Mouse (Mus musculus) midbrain, embryonic 11.5 days (tissue): ENCODE data around the gene Zfp128. TPM values are rescaled to one million over a fixed set of nuclear protein-coding genes. Genes with fewer than 3 reads are reported as not detected.
"Not testable (repeated sequence)": the region's sequence is repeated elsewhere in the genome, so short reads cannot be mapped to it uniquely, and the experiment has no call there.

Experiments used
- ATAC-seq: fragments of 200-750 bp; cut with Nextera tagmentation; 2 replicates; pipeline ENCODE4 v1.8.0; 2017; ENCODE audit warnings: moderate TSS enrichment, moderate library complexity; ENCODE audit not compliant: low FRiP score
- DNase-seq: peaks from one replicate; pipeline ENCODE4 v3.0.0; 2015; ENCODE audit warnings: low spot score; ENCODE audit errors: missing footprints
- H3K27ac ChIP-seq: fragments of 300-500 bp; sonication (generic); 2 replicates; pipeline ENCODE4 v1.5.1; 2014; ENCODE audit warnings: low read depth, low read length
- H3K27me3 ChIP-seq: fragments of 300-500 bp; sonication (generic); 2 replicates; pipeline ENCODE4 v1.6.1; 2014; ENCODE audit warnings: mild to moderate bottlenecking, low read length, moderate library complexity, mixed read lengths; ENCODE audit not compliant: control insufficient read depth, insufficient read depth
- H3K36me3 ChIP-seq: fragments of 300-500 bp; sonication (generic); 2 replicates; pipeline ENCODE4 v1.6.1; 2014; ENCODE audit warnings: mild to moderate bottlenecking, low read length, moderate library complexity, mixed read lengths; ENCODE audit not compliant: control insufficient read depth, insufficient read depth
- H3K4me1 ChIP-seq: fragments of 300-500 bp; sonication (generic); 2 replicates; pipeline ENCODE4 v1.6.1; 2014; ENCODE audit warnings: low read length; ENCODE audit not compliant: control insufficient read depth, insufficient read depth
- H3K4me2 ChIP-seq: fragments of 300-500 bp; sonication (generic); 2 replicates; pipeline ENCODE4 v1.6.1; 2014; ENCODE audit warnings: mild to moderate bottlenecking, moderate library complexity
- H3K4me3 ChIP-seq: fragments of 300-500 bp; sonication (generic); 2 replicates; pipeline ENCODE4 v1.5.1; 2014; ENCODE audit warnings: low read depth, low read length
- H3K9ac ChIP-seq: fragments of 300-500 bp; sonication (generic); 2 replicates; pipeline ENCODE4 v1.6.1; 2014; ENCODE audit warnings: low read length
- H3K9me3 ChIP-seq: fragments of 300-500 bp; sonication (generic); 2 replicates; pipeline ENCODE4 v1.6.1; 2016; ENCODE audit warnings: low read length; ENCODE audit not compliant: control insufficient read depth
- WGBS: fragments of 180-500 bp; shearing (Covaris S2); extraction: QIAGEN DNeasy Blood & Tissue Kit; methylation state at CpG from one replicate; pipeline ENCODE4 v1.1.7; 2014; 5-methylcytosine and 5-hydroxymethylcytosine counted together
- polyA plus RNA-seq: library from polyadenylated mRNA; unstranded; fragments of >200 nt; fragmentation: Nextera tagmentation; extraction: Ambion mirVana; gene quantifications from 2 replicates; pipeline ENCODE4 v1.2.1, GENCODE M21; 2014

The Zfp128 gene
- polyA plus RNA-seq: 5.3 and 6.3 TPM in 2 replicates

GRCm38 (mm10) chr7:12880911-12881660 is at the start of gene Zfp128:
Zfp128 (plus strand) TSS chr7:12881177.
- Histone ChIP-seq H3K27me3 (no peaks in the 10 kb centered on the region), H3K4me2 (peak within 1 kb of the TSS; percentile 63), H3K4me3 (peak within 1 kb of the TSS; percentile 79), H3K4me1 (peaks cover 7% of the 10 kb centered on the region; the same call in 1 of the 2 replicates), H3K27ac (no peak within 1 kb of the TSS), H3K9ac (peak within 1 kb of the TSS; percentile 83), H3K36me3 (peaks cover 8% of the 10 kb centered on the region; the same call in 1 of the 2 replicates), H3K9me3 (no peaks in the 10 kb centered on the region)
- WGBS: 2% methylated on average over 35 of the region's 35 CpGs
- peak; percentile 99 for ATAC-seq
- DNase-seq: peak; percentile 98

DNA sequence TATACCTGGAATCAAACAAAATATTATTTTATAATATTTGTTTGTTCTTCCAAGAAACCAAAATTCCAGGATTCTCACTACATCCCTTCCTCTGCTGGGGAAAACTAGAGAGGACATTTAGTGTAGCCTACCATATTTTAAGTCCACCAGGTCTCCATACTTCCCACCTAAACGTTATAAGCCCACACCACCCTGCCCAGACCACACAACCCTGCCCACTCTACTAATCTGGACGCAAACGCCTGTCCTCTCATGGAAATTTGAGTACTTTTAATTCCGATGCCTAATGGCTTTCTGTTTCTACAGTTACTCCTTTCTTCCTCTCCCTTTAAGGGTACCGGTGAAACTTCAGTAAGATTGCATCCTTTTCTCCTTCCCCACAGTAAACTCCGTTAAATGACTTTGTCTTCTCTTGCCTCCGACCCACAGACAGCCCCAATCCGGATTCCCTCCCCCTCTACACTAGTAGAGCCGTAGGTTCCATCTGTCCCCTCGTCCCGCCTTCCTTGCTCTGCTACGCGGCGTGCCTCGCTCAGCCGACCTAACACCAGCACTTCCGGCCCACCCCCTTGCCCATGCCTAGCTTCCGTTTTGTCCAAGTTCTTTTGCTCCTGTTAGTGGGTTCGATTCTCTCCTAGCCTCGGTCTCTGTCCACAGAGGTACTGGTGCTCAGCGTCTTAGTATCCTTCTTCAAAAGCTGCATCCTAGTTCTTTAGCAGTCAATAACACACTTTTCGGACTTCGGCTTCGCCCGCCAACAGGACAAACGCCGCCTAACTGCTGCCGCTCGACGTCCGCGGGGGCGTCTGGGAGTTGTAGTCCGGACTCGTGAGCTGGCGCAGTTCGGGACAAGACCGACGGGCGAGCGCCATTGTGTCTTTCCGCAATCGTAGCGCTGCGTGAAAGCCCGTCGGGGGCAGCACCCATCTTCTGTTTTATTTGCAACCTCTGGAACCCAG is 46.5 kb upstream of the Zfp128 start, which contains the start of gene Zfp110:
Gene Zfp110 (plus strand): TSS at position 600 of the 959 bp plus-strand sequence.
- no peak within 1 kb of the TSS for H3K27ac ChIP-seq
- ATAC-seq (peak; percentile 97), DNase-seq (peak; percentile 98)
- H3K36me3 ChIP-seq: peaks cover 27% of the 10 kb centered on the region
- H3K4me2 ChIP-seq: peak within 1 kb of the TSS; percentile 37
- no peaks in the 10 kb centered on the region for H3K4me1 ChIP-seq
- peak within 1 kb of the TSS; percentile 64 for H3K9ac ChIP-seq
- no peaks in the 10 kb centered on the region for H3K27me3 ChIP-seq
- 4% methylated on average over 47 of the region's 47 CpGs for WGBS
- H3K9me3 ChIP-seq: peaks cover 12% of the 10 kb centered on the region
- H3K4me3 ChIP-seq: peak within 1 kb of the TSS; percentile 47

- Histone ChIP-seq H3K27me3 (no peaks in the 10 kb centered on the region), H3K4me2 (peak overlapping the region; percentile 37), H3K9ac (peak overlapping the region; percentile 64), H3K4me3 (peak overlapping the region; percentile 47), H3K9me3 (peaks cover 16% of the 10 kb centered on the region), H3K36me3 (peaks cover 31% of the 10 kb centered on the region), H3K27ac (no peak overlapping the region), H3K4me1 (no peaks in the 10 kb centered on the region)
- 49% methylated on average over 13 of the region's 13 CpGs for WGBS
- DNase-seq (no peak), ATAC-seq (peak; percentile 62)
These were observed 45.7 kb upstream of the Zfp128 start for GRCm38 (mm10) chr7:12835193-12835671.

DNA sequence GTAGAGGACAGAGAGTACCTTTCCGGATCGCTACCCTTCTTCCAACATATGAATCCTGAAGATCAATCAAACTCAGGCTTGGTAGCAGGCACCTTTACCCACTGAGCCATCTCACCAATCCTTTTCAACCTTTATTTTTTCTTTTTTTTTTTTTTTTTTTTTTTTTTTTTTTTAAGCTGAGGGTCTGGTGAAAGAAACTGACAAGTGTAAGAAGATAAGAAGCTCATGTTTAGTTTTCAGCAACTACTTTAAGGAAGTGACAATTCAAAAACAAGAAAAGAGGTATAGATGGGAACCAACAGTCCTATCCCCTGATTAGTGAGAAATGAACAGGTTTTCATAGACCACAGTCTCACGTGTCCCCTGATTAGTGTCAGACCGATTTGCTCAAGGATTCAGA is 45.2 kb upstream of the Zfp128 start:
- Histone ChIP-seq H3K4me1 (no peaks in the 10 kb centered on the region), H3K27me3 (no peaks in the 10 kb centered on the region), H3K9ac (no peak overlapping the region), H3K36me3 (peaks cover 34% of the 10 kb centered on the region), H3K4me3 (no peak overlapping the region), H3K4me2 (peak overlapping the region; percentile 37; the same call in 1 of the 2 replicates), H3K27ac (no peak overlapping the region), H3K9me3 (peaks cover 20% of the 10 kb centered on the region)
- ATAC-seq: no peak
- no peak for DNase-seq
- 99% methylated on average over 4 of the region's 4 CpGs for WGBS

- no peak for DNase-seq
- Histone ChIP-seq H3K4me1 (no peaks in the 10 kb centered on the region), H3K4me3 (no peak overlapping the region), H3K4me2 (no peak overlapping the region), H3K9me3 (peaks cover under 1% of the 10 kb centered on the region; the same call in 1 of the 2 replicates), H3K27me3 (no peaks in the 10 kb centered on the region), H3K9ac (no peak overlapping the region), H3K27ac (no peak overlapping the region), H3K36me3 (no peaks in the 10 kb centered on the region; the same call in 1 of the 2 replicates)
- WGBS: 33% methylated on average over 3 of the region's 3 CpGs
- no peak for ATAC-seq
These were observed 6.7 kb upstream of the Zfp128 start for GRCm38 (mm10) chr7:12874301-12874700.

- ATAC-seq: no peak
- no peak overlapping the region for H3K4me2 ChIP-seq
These were observed 941 bp upstream of the Zfp128 start for GRCm38 (mm10) chr7:12880036-12880435.

DNA sequence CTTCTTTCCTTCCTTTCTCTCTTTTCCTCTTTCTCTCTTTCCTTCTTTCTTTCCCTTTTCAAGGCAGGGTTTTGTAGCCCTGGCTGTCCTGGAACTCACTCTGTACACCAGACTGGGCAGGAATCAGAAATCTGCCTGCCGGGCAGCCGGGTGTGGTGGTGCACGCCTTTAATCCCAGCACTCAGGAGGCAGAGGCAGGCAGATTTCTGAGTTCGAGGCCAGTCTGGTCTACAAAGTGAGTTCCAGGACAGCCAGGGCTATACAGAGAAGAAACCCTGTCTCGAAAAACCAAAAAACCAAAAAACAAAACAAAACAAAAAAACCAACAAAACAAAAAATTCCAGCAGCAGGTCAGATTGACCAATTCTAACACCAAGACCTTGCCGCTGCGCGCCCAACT is 480 bp upstream of the Zfp128 start:
- Histone ChIP-seq H3K4me3 (peak overlapping the region; percentile 79), H3K4me2 (peak overlapping the region; percentile 63), H3K9ac (peak overlapping the region; percentile 83)
- H3K36me3 ChIP-seq, H3K27ac ChIP-seq, H3K9me3 ChIP-seq, H3K27me3 ChIP-seq, DNase-seq, H3K4me1 ChIP-seq: not testable (repeated sequence)
- WGBS: 43% methylated on average over 8 of the region's 8 CpGs
- peak; percentile 36 for ATAC-seq

More at GRCm38 (mm10) chr7:12880036-12880435, 941 bp upstream of the Zfp128 start:
- no peaks in the 10 kb centered on the region for H3K27me3 ChIP-seq
- H3K9ac ChIP-seq: no peak overlapping the region
- no peaks in the 10 kb centered on the region for H3K9me3 ChIP-seq
- H3K4me1 ChIP-seq: peaks cover 7% of the 10 kb centered on the region; the same call in 1 of the 2 replicates
- H3K36me3 ChIP-seq: no peaks in the 10 kb centered on the region
- H3K27ac ChIP-seq: no peak overlapping the region
- no peak for DNase-seq
- H3K4me3 ChIP-seq: no peak overlapping the region

DNA sequence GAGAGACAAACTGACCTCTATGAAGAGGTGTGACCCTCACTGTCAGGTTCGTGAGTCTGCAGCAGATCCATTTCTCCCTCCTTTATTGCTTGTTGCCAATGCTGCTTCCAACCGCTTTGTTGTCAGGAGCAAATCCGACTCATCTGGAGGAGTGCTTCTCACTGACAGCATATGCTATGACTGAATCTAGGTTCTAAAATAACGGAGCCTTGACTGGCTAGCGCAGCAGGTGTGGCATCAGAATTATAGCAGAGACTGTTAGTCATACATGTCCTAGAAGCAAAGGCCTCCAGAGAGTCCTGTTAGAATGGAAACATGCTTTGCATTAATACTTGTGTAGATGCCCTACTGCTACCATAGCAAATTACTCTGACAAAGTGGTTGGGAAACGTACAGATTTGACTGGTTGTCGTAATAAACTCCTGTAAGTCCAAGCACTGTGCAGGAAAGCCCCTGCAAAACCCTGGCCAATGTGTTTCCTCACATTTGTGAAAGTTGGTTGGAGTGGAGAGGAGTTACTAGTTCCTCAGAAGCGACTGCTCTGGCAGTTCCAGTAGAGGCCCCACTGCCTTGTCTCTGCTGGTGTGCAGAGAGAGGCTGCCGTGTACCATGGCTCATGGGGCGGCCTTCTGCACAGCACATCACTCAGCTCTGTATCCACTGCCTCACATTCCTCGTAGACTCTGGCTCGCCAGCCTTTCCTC is 5.7 kb downstream of the Zfp128 start:
- no peaks in the 10 kb centered on the region for H3K9me3 ChIP-seq
- H3K9ac ChIP-seq: no peak overlapping the region
- H3K4me3 ChIP-seq: no peak overlapping the region
- 92% methylated on average over 12 of the region's 12 CpGs for WGBS
- peaks cover 4% of the 10 kb centered on the region; the same call in 1 of the 2 replicates for H3K4me1 ChIP-seq
- peaks cover 27% of the 10 kb centered on the region; the same call in 1 of the 2 replicates for H3K36me3 ChIP-seq
- no peak for DNase-seq
- H3K27me3 ChIP-seq: no peaks in the 10 kb centered on the region
- H3K4me2 ChIP-seq: no peak overlapping the region
- ATAC-seq: no peak
- H3K27ac ChIP-seq: no peak overlapping the region
